Mouse (Mus musculus) gastrocnemius, postnatal 4 days (tissue): ENCODE data around the gene Cnr2. TPM values are rescaled to one million over a fixed set of nuclear protein-coding genes. Genes with fewer than 3 reads are reported as not detected.

Source experiments
- DNase-seq, 2 experiments: peaks; one replicate each; pipeline ENCODE4 v3.0.0; 2021 to 2022; ENCODE audit warnings: low spot score in 2 of 2, mixed read lengths in 2 of 2
- total RNA-seq, 2 experiments: library from RNA; stranded (reverse); gene quantifications; 2 replicates each; pipeline ENCODE4 v1.2.3; 2021

Gene Cnr2
- total RNA-seq, 2 experiments from 2014 or later: 0.65 to 0.78 TPM

- no peak for DNase-seq
Observed at GRCm38 (mm10) chr4:135902606-135903242, 7.5 kb downstream of the Cnr2 start.

GRCm38 (mm10) chr4:135904810-135905209, 9.6 kb downstream of the Cnr2 start:
- no peak for DNase-seq

GRCm38 (mm10) chr4:135906633-135907032, 11.4 kb downstream of the Cnr2 start:
- DNase-seq: no peak

GRCm38 (mm10) chr4:135909326-135910066, 14.3 kb downstream of the Cnr2 start:
- no peak for DNase-seq

- DNase-seq: no peak
Observed at GRCm38 (mm10) chr4:135911531-135911930, 16.3 kb downstream of the Cnr2 start.

- DNase-seq: no peak
Observed at GRCm38 (mm10) chr4:135912164-135912563, 17.0 kb downstream of the Cnr2 start.

- no peak for DNase-seq
Observed at GRCm38 (mm10) chr4:135912835-135913234, 17.6 kb downstream of the Cnr2 start.

GRCm38 (mm10) chr4:135913433-135913832, 18.2 kb downstream of the Cnr2 start:
- no peak for DNase-seq

- DNase-seq: no peak
Observed at GRCm38 (mm10) chr4:135918635-135919279, 23.6 kb downstream of the Cnr2 start.

GRCm38 (mm10) chr4:135919280-135919639, 24.1 kb downstream of the Cnr2 start:
- no peak for DNase-seq

- peak; percentile 84 to 95 for DNase-seq
Observed at GRCm38 (mm10) chr4:135920304-135921241, 25.4 kb downstream of the Cnr2 start, which contains the start of gene Fuca1. Gene Fuca1, plus strand, starts transcription at chr4:135920735.

- no peak for DNase-seq
Observed at GRCm38 (mm10) chr4:135921257-135922120, 26.3 kb downstream of the Cnr2 start.

- DNase-seq: no peak
Observed at GRCm38 (mm10) chr4:135922190-135922589, 27.0 kb downstream of the Cnr2 start.

GRCm38 (mm10) chr4:135924418-135924817, 29.2 kb downstream of the Cnr2 start:
- no peak for DNase-seq

GRCm38 (mm10) chr4:135925341-135925740, 30.1 kb downstream of the Cnr2 start:
- DNase-seq: no peak

- DNase-seq: no peak
Observed at GRCm38 (mm10) chr4:135926195-135926808, 31.1 kb downstream of the Cnr2 start.

- DNase-seq: no peak
Observed at GRCm38 (mm10) chr4:135926861-135927260, 31.7 kb downstream of the Cnr2 start.

GRCm38 (mm10) chr4:135928376-135928775, 33.2 kb downstream of the Cnr2 start:
- DNase-seq: no peak

GRCm38 (mm10) chr4:135929405-135929804, 34.2 kb downstream of the Cnr2 start:
- no peak for DNase-seq

- DNase-seq: no peak
Observed at GRCm38 (mm10) chr4:135929828-135930227, 34.6 kb downstream of the Cnr2 start.
